Comparison of ENCODE assay signal across 26 mouse cellular contexts in genomic region chr19:23054440-23054839, GRCm38 (mm10).
DNase-seq lines count a peak whose midpoint lies in the region; ATAC-seq and TF ChIP-seq lines count a peak whose summit lies in the region.
"Had no signal": no experiment of that assay in that cellular context is flagged by ENCODE, and none has a peak within 500 bp of the region (broad histone marks: within the 10 kb centered on the region; RNA-seq: fewer than 3 reads in every experiment).

No protein-coding gene starts in this region.

- no peak for TF ChIP-seq POLR2A in small intestine, adult 2 months (IDR thresholded peaks at IDR 0.05; ENCODE audit: low read depth, low read length)

- peaks cover 20% of the 10 kb centered on the region for H3K4me1 ChIP-seq in heart, embryonic 10.5 days
- peaks cover 14% of the 10 kb centered on the region; the same call in 1 of the 2 replicates for H3K4me1 ChIP-seq in small intestine, adult 2 months (ENCODE audit: control insufficient read depth, insufficient read depth, insufficient read length, low read length)

- no peak for ATAC-seq in megakaryocyte-erythroid progenitor cell, adult 5-6 weeks (replicated peaks; ENCODE audit: low FRiP score, low TSS enrichment, poor library complexity, severe bottlenecking)
- ATAC-seq: hindbrain, embryonic 16.5 days; intestine, embryonic 15.5 days; liver, embryonic 12.5 days; midbrain, embryonic 15.5 days had no signal

- 59% methylated on average over 4 of the region's 4 CpGs for WGBS in heart, embryonic 10.5 days
- 63% methylated on average over 4 of the region's 4 CpGs for WGBS in small intestine, adult 2 months

- H3K27ac ChIP-seq in heart, embryonic 10.5 days: no peak overlapping the region
- H3K27ac ChIP-seq in small intestine, adult 2 months (ENCODE audit: insufficient read depth, low read depth, low read length): peak overlapping the region; percentile 36; the same call in 1 of the 2 replicates
- H3K27ac ChIP-seq: embryonic facial prominence, embryonic 12.5 days; forebrain, embryonic 12.5 days; hindbrain, embryonic 10.5 days; intestine, embryonic 15.5 days; limb, embryonic 13.5 days; liver, embryonic 12.5 days; midbrain, embryonic 15.5 days; neural tube, embryonic 12.5 days; stomach, postnatal 0 days had no signal

- no peaks in the 10 kb centered on the region for H3K36me3 ChIP-seq in heart, embryonic 10.5 days
- no peaks in the 10 kb centered on the region for H3K36me3 ChIP-seq in small intestine, adult 2 months (ENCODE audit: control insufficient read depth, insufficient read depth, low read length)
- H3K36me3 ChIP-seq: embryonic facial prominence, embryonic 12.5 days; forebrain, embryonic 12.5 days; hindbrain, embryonic 10.5 days; intestine, embryonic 15.5 days; limb, embryonic 13.5 days; liver, embryonic 12.5 days; midbrain, embryonic 15.5 days; neural tube, embryonic 12.5 days had no signal

- no peak overlapping the region for H3K4me3 ChIP-seq in heart, embryonic 10.5 days
- no peak overlapping the region for H3K4me3 ChIP-seq in small intestine, adult 2 months (ENCODE audit: low read depth, low read length)
- H3K4me3 ChIP-seq: embryonic facial prominence, embryonic 12.5 days; forebrain, embryonic 12.5 days; hindbrain, embryonic 10.5 days; intestine, embryonic 15.5 days; limb, embryonic 13.5 days; liver, embryonic 12.5 days; midbrain, embryonic 15.5 days; neural tube, embryonic 12.5 days had no signal

- no peak for TF ChIP-seq CTCF in small intestine, adult 2 months (IDR thresholded peaks at IDR 0.05; ENCODE audit: extremely low read depth, insufficient read length, insufficient replicate concordance, low read depth, low read length)

- H3K27me3 ChIP-seq in heart, embryonic 10.5 days (ENCODE audit: insufficient read depth, poor library complexity, severe bottlenecking): no peaks in the 10 kb centered on the region
- no peaks in the 10 kb centered on the region for H3K27me3 ChIP-seq in small intestine, adult 2 months (ENCODE audit: control insufficient read depth, insufficient read depth, low read length)
- H3K27me3 ChIP-seq: embryonic facial prominence, embryonic 12.5 days; intestine, embryonic 15.5 days; limb, embryonic 13.5 days; midbrain, embryonic 15.5 days; neural tube, embryonic 12.5 days had no signal

- H3K9me3 ChIP-seq in heart, embryonic 10.5 days: no peaks in the 10 kb centered on the region
- H3K9me3 ChIP-seq: embryonic facial prominence, embryonic 12.5 days; forebrain, embryonic 12.5 days; hindbrain, embryonic 10.5 days; intestine, embryonic 15.5 days; limb, embryonic 13.5 days; liver, embryonic 12.5 days; midbrain, embryonic 15.5 days; neural tube, embryonic 12.5 days had no signal

- peak; percentile 65 to 77 for DNase-seq in heart, adult 18-20 months
- no peak for DNase-seq in heart, embryonic 10.5 days (ENCODE audit: low spot score)
- DNase-seq in ovary, adult 18-20 months (ENCODE audit: low spot score): peak; percentile 36
- no peak for DNase-seq in ovary, postnatal 10 days (ENCODE audit: low spot score)
- DNase-seq in adipocyte (ENCODE audit: low spot score): peak; percentile 87
- DNase-seq: adrenal gland, adult 8-10 months; cerebellum, adult 2 months; cerebellum, postnatal 25 days; kidney, adult 9 months; kidney, postnatal 36 days; lung, postnatal 14 days; right cerebral cortex, postnatal 4 days; thymus, adult 2 months; thymus, postnatal 4 days had no signal

Comparison
In these comparisons a context has a peak if more than half of its experiments do, and no peak if none do; other contexts are left out.
1. DNase-seq: peak in heart, adult 18-20 months (2 of 2), ovary, adult 18-20 months (single experiment) and adipocyte (single experiment); none in heart, embryonic 10.5 days (single experiment) and ovary, postnatal 10 days (single experiment).